Mouse (Mus musculus) myocyte (in vitro differentiated cells): ENCODE results near the gene Clec2g.

Experiments
- CEBPB ChIP-seq: IDR thresholded peaks from 2 replicates; pipeline ENCODE4 v1.6.1; 2011; ENCODE audit warnings: mild to moderate bottlenecking, moderate library complexity; ENCODE audit not compliant: poor library complexity, insufficient read depth, severe bottlenecking
- E2F4 ChIP-seq: IDR thresholded peaks from one replicate; pipeline ENCODE4 v1.6.1; 2011; ENCODE audit warnings: mild to moderate bottlenecking, control low read depth, moderate library complexity; ENCODE audit not compliant: insufficient read depth
- MAX ChIP-seq: IDR thresholded peaks from one replicate; pipeline ENCODE4 v1.6.1; 2011; ENCODE audit warnings: low read depth, mild to moderate bottlenecking, control low read depth
- MYOD1 ChIP-seq, 3 experiments: IDR thresholded peaks; one replicate each; pipeline ENCODE4 v1.6.1; 2011; ENCODE audit warnings: control low read depth in 2 of 3, low read depth in 2 of 3, mild to moderate bottlenecking in 2 of 3, moderate library complexity in 1 of 3; ENCODE audit not compliant: insufficient read length in 2 of 3, control insufficient read depth in 1 of 3
- MYOG ChIP-seq, 3 experiments: IDR thresholded peaks; one replicate each; pipeline ENCODE4 v1.6.1; 2011; ENCODE audit warnings: control low read depth in 2 of 3, low read depth in 2 of 3, mild to moderate bottlenecking in 2 of 3; ENCODE audit not compliant: insufficient read length in 2 of 3, control insufficient read depth in 1 of 3, insufficient read depth in 1 of 3
- POLR2A ChIP-seq: IDR thresholded peaks from one replicate; pipeline ENCODE4 v1.6.1; 2011; ENCODE audit warnings: low read depth, mild to moderate bottlenecking, control low read depth, moderate library complexity; ENCODE audit not compliant: insufficient read length
- POLR2AphosphoS2 ChIP-seq: IDR thresholded peaks from one replicate; pipeline ENCODE4 v1.6.1; 2011; ENCODE audit warnings: low read depth, control low read depth; ENCODE audit not compliant: insufficient read length
- REST ChIP-seq: IDR thresholded peaks from one replicate; pipeline ENCODE4 v1.6.1; 2011; ENCODE audit warnings: mild to moderate bottlenecking, control low read depth, moderate library complexity; ENCODE audit not compliant: insufficient read depth, insufficient read length
- TCF12 ChIP-seq: IDR thresholded peaks from one replicate; pipeline ENCODE4 v1.6.1; 2011; ENCODE audit warnings: mild to moderate bottlenecking, control low read depth; ENCODE audit not compliant: poor library complexity, insufficient read depth, severe bottlenecking
- TCF3 ChIP-seq: IDR thresholded peaks from one replicate; pipeline ENCODE4 v1.6.1; 2011; ENCODE audit warnings: low read depth, control low read depth; ENCODE audit not compliant: insufficient read length
- USF1 ChIP-seq: IDR thresholded peaks from one replicate; pipeline ENCODE4 v1.6.1; 2011; ENCODE audit warnings: low read depth, mild to moderate bottlenecking, control low read depth, moderate library complexity

DNA sequence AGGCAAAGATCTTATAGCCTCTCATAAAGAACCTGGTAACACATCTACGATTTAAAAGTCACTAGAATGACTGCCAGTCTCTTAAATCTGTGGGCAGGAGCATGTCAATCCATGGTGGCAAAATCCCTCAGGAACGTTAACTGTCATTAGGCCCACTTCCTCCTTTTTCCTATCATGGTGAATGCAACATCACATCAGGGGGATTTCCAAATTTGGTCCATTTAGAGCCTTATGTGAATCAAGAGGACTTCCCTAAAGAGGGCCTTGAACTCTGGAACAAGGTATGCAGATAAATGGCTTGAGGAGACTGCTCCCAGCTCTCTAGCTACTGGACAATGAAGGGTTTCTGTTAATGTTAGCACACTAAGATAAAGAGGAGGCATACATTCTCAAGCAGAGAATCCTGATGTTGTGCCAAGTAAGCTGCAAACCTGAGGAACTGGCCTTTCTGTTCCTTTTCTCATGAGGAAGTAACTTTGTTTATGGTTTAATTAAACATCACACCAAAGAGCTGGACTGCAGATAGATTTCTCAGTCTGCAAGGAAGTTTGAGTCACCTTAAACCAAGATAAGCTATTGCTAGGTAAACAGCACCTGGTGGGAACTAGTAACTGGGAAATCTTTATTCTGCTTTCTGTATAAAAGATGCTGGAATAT lies 20.5 kb upstream of the Clec2g start:
- TF ChIP-seq POLR2A (no peak), MYOD1 (IDR thresholded peaks at IDR 0.05; ENCODE audit: control insufficient read depth in 1 of 3, insufficient read length in 2 of 3, low read depth in 2 of 3) (no peak), USF1 (no peak), TCF12 (no peak), MYOG (IDR thresholded peaks at IDR 0.05; ENCODE audit: control insufficient read depth in 1 of 3, insufficient read depth in 1 of 3, insufficient read length in 2 of 3, low read depth in 2 of 3) (no peak), POLR2AphosphoS2 (no peak), E2F4 (no peak), MAX (no peak), REST (no peak), TCF3 (no peak), CEBPB (no peak)
